Mouse (Mus musculus): ENCODE measurements around the gene Rbm12b1.
"Not testable (repeated sequence)": the region's sequence is repeated elsewhere in the genome, so short reads cannot be mapped to it uniquely, and the experiment has no call there.

Rbm12b1 gene

DNA sequence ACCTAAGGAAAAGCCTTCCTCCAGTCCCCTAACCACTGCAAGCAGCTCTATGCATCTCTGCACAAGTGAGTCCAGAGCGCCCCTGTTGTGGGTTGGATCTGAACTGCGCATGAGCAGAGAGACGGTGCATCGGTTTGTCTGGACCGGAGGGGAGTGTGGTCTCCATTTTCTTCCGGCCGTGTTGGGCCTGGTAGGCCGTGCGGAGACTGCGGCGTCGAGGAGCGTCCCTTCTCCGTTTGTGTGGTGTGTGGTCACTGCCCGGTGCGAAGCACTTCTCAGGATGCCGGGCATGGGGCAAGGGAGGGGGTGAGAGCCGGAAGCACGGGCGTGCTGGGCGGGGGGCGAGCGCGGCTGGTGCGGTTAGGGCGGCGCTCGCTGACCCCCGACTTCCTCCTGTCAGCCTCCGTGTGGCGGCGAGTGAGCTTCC lies at the start of gene Rbm12b1:
Rbm12b1 (plus strand) TSS at position 124 of the 427 bp plus-strand sequence.
- peak; percentile 88 for DNase-seq

DNA sequence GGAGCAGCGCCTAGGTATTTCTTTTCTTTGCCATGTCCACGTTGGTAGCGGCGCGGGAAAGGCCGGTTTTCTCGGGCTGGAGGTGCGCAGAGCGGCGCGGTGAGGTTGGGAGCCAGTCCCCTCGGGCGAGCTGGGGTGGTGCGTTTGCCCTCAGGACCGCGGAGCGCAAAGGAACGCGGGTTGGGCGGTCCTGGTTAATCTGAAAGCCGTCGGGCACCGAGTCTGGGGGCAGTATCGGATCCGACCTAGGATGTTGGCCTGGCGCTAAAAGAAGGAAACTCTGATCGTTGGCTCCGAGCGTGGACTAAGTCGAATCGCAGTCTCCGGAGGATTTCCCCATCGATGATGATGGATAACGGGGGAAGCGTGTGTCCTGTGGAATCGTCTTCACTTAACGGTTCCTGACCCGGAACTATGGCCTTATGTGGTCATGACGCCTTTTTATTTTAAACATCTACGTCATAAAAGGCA lies 563 bp downstream of the Rbm12b1 start:
- not testable (repeated sequence) for DNase-seq

DNA sequence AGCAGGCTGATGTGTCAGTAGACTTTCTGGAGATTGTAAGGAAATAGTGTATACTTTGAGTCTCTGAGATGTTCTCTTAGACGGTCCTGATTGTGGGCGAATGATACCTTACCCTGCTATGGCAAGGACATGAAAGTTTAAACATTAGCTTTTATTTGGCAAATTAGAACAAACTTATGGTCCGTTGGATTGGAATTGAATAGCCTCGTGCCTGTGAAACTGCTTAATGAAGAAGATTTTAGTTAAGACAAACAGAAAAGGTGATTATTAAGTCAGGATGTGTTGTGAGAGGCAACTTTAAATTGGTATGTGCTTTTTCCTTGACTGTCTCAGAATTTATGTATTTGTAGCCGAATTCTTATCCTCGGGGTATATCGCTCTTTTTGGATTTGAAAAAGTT lies 1.5 kb downstream of the Rbm12b1 start:
- DNase-seq: not testable (repeated sequence)

DNA sequence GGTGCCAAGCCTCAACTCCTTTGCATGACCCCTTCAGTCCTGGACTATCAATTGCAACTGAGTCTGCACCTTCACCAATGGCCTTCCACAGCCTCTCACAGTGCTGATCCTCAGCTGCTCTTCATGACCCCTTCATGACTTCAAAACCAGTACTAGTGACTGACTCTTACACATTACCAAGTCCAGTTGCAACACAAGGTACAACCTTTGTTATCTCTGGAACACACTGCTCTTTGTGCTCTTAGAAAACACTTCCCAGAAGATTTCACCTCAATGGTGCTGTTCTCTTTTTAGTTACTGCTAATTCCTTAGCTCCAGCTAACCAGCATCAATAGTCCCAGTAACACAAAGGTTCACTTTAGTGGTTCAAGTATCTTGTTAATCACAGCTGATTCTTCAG lies 7.6 kb downstream of the Rbm12b1 start:
- DNase-seq: no peak

DNA sequence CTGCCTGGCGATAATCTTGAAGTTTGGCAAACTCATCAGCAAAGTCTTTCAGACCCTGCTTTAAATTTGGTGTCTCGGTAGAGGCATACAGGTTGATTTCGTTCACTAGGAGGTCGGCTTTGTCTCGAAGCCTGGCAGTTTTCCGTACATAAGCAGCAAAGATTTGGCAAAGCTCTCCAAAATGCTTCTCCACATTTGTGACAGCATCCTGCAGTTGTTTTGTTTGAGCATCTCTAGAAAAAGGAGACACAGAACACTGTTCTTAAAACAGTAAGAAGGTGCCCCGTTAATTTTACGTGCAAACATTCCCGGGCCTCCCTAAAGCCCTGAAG lies 30.9 kb downstream of the Rbm12b1 start:
- no peak for DNase-seq

DNA sequence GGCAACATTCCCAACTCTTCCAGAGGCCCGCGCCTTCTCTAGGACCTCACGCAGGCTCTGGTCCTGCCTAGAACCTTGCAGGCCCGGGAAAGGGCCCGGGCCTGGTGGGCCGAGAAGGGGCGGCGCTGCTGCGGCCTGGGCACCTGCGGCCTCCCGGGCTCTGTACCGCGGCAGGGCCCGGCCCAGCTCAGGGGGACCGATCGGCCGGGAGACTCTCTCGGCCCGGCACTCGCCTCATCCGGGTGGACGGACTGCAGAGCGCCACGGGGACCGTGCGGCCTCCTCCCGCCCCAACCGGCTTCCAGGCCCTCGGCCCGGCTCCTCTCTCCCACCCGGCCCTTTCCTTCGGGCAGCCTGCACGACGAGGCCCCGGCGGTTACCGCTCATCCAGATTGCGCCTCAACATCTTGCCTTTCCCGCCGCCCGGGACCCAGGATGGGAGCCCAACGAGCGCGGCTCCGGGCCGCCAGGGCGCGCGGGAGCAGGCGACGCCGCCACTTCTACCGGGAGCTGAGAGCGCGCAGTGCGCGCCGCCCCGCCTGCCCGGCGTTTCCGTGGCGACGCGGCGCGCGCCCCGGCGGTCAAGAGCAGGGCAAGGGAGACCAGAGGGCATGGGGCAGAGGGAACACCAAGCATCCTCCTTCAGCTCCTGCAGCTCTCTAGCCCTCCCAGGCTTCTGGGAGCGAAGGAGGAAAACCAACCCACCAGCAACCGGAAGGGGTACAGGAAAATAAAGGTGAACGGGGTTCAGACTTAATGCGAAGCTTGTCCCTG lies 31.4 kb downstream of the Rbm12b1 start, which contains the start of gene Fam92a:
Fam92a (minus strand) TSS at position 698 of the 774 bp plus-strand sequence.
- peak; percentile 70 for DNase-seq

- DNase-seq: peak; percentile 55
Observed at GRCm38 (mm10) chr4:12178992-12179391, 38.9 kb downstream of the Rbm12b1 start.
